Mouse (Mus musculus) midbrain, postnatal 0 days (tissue): ENCODE data around the gene Bcl10. TPM values are rescaled to one million over a fixed set of nuclear protein-coding genes. Genes with fewer than 3 reads are reported as not detected.

ENCODE experiments used
- ATAC-seq: fragments of 200-750 bp; cut with Nextera tagmentation; 2 replicates; pipeline ENCODE4 v1.8.0; 2017; ENCODE audit warnings: moderate number of reproducible peaks, mild to moderate bottlenecking, moderate TSS enrichment, moderate library complexity; ENCODE audit not compliant: low FRiP score
- DNase-seq: peaks from one replicate; pipeline ENCODE4 v3.0.0-alpha.2; 2015; ENCODE audit warnings: low spot score
- H3K27ac ChIP-seq: fragments of 300-500 bp; sonication (generic); 2 replicates; pipeline ENCODE4 v1.5.1; 2014; ENCODE audit warnings: low read depth, mild to moderate bottlenecking, low read length, mixed read lengths
- H3K27me3 ChIP-seq: fragments of 300-500 bp; sonication (generic); 2 replicates; pipeline ENCODE4 v1.6.1; 2014; ENCODE audit warnings: low read length, control low read depth, mixed read lengths; ENCODE audit not compliant: insufficient read depth
- H3K36me3 ChIP-seq: fragments of 300-500 bp; sonication (generic); 2 replicates; pipeline ENCODE4 v1.6.1; 2014; ENCODE audit warnings: low read length, control low read depth, mixed read lengths; ENCODE audit not compliant: insufficient read depth
- H3K4me1 ChIP-seq: fragments of 300-500 bp; sonication (generic); 2 replicates; pipeline ENCODE4 v1.6.1; 2014; ENCODE audit warnings: mild to moderate bottlenecking, control low read depth, antibody characterized with exemption, low read length, mixed read lengths; ENCODE audit not compliant: insufficient read depth
- H3K4me2 ChIP-seq: fragments of 300-500 bp; sonication (generic); 2 replicates; pipeline ENCODE4 v1.6.1; 2014; ENCODE audit warnings: low read depth, mild to moderate bottlenecking, low read length, mixed read lengths; ENCODE audit not compliant: poor library complexity, severe bottlenecking
- H3K4me3 ChIP-seq: fragments of 300-500 bp; sonication (generic); 2 replicates; pipeline ENCODE4 v1.5.1; 2014; ENCODE audit warnings: low read depth, mild to moderate bottlenecking, low read length, moderate library complexity
- H3K9ac ChIP-seq: fragments of 300-500 bp; sonication (generic); replicated peaks from 2 replicates; pipeline ENCODE4 v1.6.1; 2014; ENCODE audit warnings: mild to moderate bottlenecking, low read length, moderate library complexity, mixed read lengths; ENCODE audit not compliant: poor library complexity, severe bottlenecking
- H3K9me3 ChIP-seq: fragments of 300-500 bp; sonication (generic); 2 replicates; pipeline ENCODE4 v1.6.1; 2016; ENCODE audit warnings: low read length, control low read depth
- CTCF ChIP-seq: IDR thresholded peaks from 2 replicates; pipeline ENCODE4 v1.5.1; 2016; ENCODE audit warnings: antibody characterized with exemption, mild to moderate bottlenecking
- WGBS: fragments of 180-500 bp; shearing (Covaris S2); extraction: QIAGEN DNeasy Blood & Tissue Kit; methylation state at CpG from one replicate; pipeline ENCODE4 v1.1.7; 2014; 5-methylcytosine and 5-hydroxymethylcytosine counted together
- polyA plus RNA-seq: library from polyadenylated mRNA; unstranded; fragments of >200 nt; fragmentation: Nextera tagmentation; extraction: Ambion mirVana; gene quantifications from 2 replicates; pipeline ENCODE4 v1.2.1, GENCODE M21; 2015
- total RNA-seq: library from RNA; depleted of rRNA; stranded (reverse); fragments of >200 nt; gene quantifications from 2 replicates; pipeline ENCODE4 v1.2.3, GENCODE M21; 2014

The Bcl10 gene
- total and polyA plus RNA-seq, 2 experiments from 2014 or later: 19.4 to 33.3 TPM

GRCm38 (mm10) chr3:145950034-145950814 is 27.6 kb downstream of the Bcl10 start:
- WGBS: 7% methylated on average over 15 of the region's 15 CpGs
- DNase-seq (peak; percentile 89), ATAC-seq (peak; percentile 88)
- Histone ChIP-seq H3K9me3 (no peaks in the 10 kb centered on the region), H3K36me3 (no peaks in the 10 kb centered on the region), H3K4me3 (no peak overlapping the region), H3K9ac (no peak overlapping the region), H3K4me1 (no peaks in the 10 kb centered on the region), H3K27ac (no peak overlapping the region), H3K4me2 (peak overlapping the region; percentile 32), H3K27me3 (no peaks in the 10 kb centered on the region)
- TF ChIP-seq CTCF: peak; percentile 79

DNA sequence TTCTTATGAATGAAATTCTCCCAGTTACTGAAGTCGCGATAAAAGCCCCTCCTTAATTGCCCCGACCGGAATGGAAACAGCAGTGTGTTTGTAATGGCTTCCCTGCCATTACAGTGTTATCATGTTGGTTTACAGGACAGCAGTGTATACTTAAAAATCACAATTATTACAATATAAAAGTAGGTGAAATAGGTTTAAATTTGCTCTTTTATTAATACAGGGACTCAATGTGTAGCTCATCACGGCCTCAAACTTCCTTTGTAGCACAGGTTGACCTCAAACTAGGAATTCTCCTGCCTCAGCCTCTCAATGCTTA is 28.2 kb downstream of the Bcl10 start:
- Histone ChIP-seq H3K27ac (no peak overlapping the region), H3K36me3 (no peaks in the 10 kb centered on the region), H3K9ac (no peak overlapping the region), H3K27me3 (no peaks in the 10 kb centered on the region), H3K4me3 (no peak overlapping the region), H3K4me1 (no peaks in the 10 kb centered on the region), H3K9me3 (no peaks in the 10 kb centered on the region), H3K4me2 (no peak overlapping the region)
- TF ChIP-seq CTCF: no peak
- DNase-seq (no peak), ATAC-seq (no peak)
- WGBS: 51% methylated on average over 5 of the region's 5 CpGs

GRCm38 (mm10) chr3:145951287-145952165 is 28.9 kb downstream of the Bcl10 start:
- Histone ChIP-seq H3K4me3 (no peak overlapping the region), H3K9me3 (no peaks in the 10 kb centered on the region), H3K27ac (no peak overlapping the region), H3K36me3 (no peaks in the 10 kb centered on the region), H3K4me1 (no peaks in the 10 kb centered on the region), H3K9ac (no peak overlapping the region), H3K4me2 (no peak overlapping the region), H3K27me3 (no peaks in the 10 kb centered on the region)
- no peak for ATAC-seq
- WGBS: 71% methylated on average over 16 of the region's 17 CpGs
- no peak for DNase-seq
- no peak for TF ChIP-seq CTCF

- H3K9me3 ChIP-seq: no peaks in the 10 kb centered on the region
- no peak overlapping the region for H3K9ac ChIP-seq
- H3K27me3 ChIP-seq: no peaks in the 10 kb centered on the region
- no peak for TF ChIP-seq CTCF
- 86% methylated on average over 7 of the region's 7 CpGs for WGBS
- DNase-seq: no peak
- no peaks in the 10 kb centered on the region for H3K4me1 ChIP-seq
- H3K36me3 ChIP-seq: no peaks in the 10 kb centered on the region
- no peak overlapping the region for H3K4me2 ChIP-seq
- ATAC-seq: no peak
- H3K27ac ChIP-seq: no peak overlapping the region
- no peak overlapping the region for H3K4me3 ChIP-seq
Measured at GRCm38 (mm10) chr3:145952945-145953344, 30.3 kb downstream of the Bcl10 start.

GRCm38 (mm10) chr3:145953411-145953810 is 30.8 kb downstream of the Bcl10 start:
- 92% methylated on average over 2 of the region's 2 CpGs for WGBS
- no peak for TF ChIP-seq CTCF
- Histone ChIP-seq H3K27me3 (no peaks in the 10 kb centered on the region), H3K27ac (no peak overlapping the region), H3K4me2 (no peak overlapping the region), H3K9me3 (no peaks in the 10 kb centered on the region), H3K4me3 (no peak overlapping the region), H3K4me1 (no peaks in the 10 kb centered on the region), H3K9ac (no peak overlapping the region), H3K36me3 (no peaks in the 10 kb centered on the region)
- ATAC-seq (no peak), DNase-seq (no peak)

DNA sequence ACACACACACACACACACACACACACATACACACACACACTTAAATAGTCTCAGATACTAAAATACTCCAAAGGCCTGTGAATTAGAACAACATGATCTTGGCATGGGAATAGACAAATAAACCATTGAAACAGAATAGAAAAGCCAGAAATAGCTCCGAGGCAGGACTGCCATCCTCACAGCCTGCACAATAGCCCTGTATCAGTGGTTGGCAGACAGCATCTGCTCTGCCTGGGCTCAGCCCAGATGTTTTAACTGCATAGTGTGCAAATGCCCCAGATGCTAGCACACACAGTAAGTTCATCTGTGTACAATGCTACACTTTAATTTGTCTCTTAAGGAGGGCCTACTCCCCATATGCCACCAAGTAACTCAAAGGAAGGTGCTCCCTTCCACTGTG is 37.2 kb downstream of the Bcl10 start:
- no peak for TF ChIP-seq CTCF
- no peak overlapping the region for H3K9ac ChIP-seq

More for the DNA sequence above, 37.2 kb downstream of the Bcl10 start:
- 57% methylated on average over 1 of the region's 1 CpGs for WGBS
- Histone ChIP-seq H3K36me3 (no peaks in the 10 kb centered on the region), H3K27ac (no peak overlapping the region), H3K4me3 (no peak overlapping the region), H3K27me3 (peaks cover 9% of the 10 kb centered on the region; the same call in 1 of the 2 replicates), H3K4me2 (no peak overlapping the region), H3K4me1 (peaks cover 5% of the 10 kb centered on the region; the same call in 1 of the 2 replicates), H3K9me3 (no peaks in the 10 kb centered on the region)
- ATAC-seq: no peak
- no peak for DNase-seq
